Mouse (Mus musculus) frontal cortex, postnatal 10 days (tissue): ENCODE data around the gene Col12a1.
A peak's percentile ranks its signal among the peaks of the same experiment; 100 is the strongest.

Experiments used
- DNase-seq, 2 experiments: peaks; one replicate each; pipeline ENCODE4 v3.0.0; 2022; ENCODE audit warnings: low spot score in 2 of 2, mixed read lengths in 1 of 2

Col12a1 gene

GRCm38 (mm10) chr9:79605722-79606121 lies 112.9 kb downstream of the Col12a1 start:
- no peak for DNase-seq

GRCm38 (mm10) chr9:79604546-79604945 lies 114.1 kb downstream of the Col12a1 start:
- no peak for DNase-seq

DNA sequence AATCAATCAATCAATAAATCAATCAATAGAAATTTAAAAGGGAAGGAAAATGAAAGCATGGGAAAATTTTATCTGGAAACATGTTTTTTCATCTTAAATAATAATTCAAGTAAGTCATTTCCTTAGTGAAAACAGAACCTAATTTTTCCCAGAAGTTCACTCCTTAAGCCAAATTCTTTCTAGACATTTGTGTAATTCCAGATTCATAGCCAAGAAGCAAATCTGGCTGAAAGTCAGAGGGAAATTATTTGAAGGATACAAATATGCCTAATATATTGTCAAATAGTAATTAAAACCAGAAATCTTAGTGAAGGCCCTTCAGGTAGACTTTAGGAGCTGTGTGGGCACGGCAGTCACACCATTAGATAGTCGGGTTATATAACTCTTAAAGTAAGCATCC lies 115.2 kb downstream of the Col12a1 start:
- no peak for DNase-seq

DNA sequence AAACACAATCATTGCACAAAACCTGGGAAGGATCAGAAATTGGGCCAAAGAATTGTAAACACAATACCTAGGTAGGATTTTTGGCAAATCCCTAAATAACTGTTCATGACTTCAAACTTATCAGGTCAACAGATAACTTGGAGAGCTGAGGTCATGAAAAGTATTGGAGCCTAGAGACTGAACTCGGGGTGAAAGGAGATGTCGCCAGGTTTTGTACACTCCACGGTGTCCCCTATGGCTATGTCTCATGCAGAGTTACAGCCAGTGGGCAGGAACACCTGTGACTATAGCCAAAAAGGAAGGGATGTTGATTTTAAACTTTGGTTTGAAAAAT lies 118.4 kb downstream of the Col12a1 start:
- no peak for DNase-seq

DNA sequence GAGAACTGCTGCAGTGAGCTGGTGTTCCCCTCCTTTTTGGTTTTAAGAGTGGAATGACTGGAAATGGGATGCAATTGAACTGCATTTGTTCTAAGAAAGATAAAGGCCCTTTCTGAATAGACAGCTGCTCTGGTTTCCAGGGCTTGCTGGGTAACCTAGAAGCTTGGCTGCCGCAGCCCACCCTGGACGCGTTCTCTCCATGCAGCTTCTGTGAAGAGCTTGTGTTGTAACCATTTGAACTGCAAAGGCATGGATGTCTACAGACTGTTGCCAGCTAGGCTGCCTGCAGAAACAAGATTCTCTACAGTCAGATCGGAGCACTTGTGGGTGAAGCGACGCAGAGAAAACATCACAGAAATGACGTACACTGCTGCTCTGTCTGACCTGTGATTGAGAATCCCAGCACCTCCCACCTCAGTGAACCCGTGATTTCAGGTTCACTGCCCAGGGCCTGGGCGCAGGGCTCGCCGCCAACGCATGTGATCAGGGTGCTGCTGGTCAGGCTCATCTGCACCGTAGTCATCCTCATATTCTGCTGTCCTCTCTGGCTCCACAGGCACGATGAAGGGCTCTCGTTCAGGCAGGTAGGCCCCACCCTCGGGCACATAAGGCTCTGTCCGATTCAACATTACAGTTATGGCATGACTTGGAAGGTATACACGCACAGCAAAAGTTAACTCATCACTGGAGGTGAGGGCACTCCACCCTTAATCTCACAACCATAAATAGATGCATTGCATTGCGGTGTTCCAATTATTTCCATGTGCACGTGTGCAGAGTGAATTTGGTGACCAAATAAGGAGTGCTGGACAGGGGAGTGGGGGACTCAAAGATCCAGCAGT lies 119.0 kb downstream of the Col12a1 start:
- DNase-seq = no peak

DNA sequence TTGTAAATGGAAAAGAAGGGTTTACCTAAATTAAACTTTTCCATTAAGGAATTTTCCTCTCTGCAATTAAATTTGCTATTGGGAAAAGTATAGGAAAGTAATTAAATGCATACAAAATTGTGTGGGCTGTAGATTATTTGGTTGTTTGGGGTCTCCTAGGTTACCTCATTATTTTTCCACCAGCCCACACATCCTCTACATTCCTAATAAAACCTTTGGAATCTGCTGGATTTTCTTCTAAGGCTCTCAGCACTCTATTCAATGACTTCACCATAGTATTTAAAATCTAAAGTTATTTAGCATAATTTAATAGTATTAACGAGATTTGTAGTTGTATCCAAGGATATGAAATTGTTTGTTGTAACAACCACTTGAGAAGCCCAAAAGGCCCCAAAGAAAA lies 120.1 kb downstream of the Col12a1 start:
- DNase-seq = no peak

GRCm38 (mm10) chr9:79586415-79587195 lies 132.0 kb downstream of the Col12a1 start:
- no peak for DNase-seq

- no peak for DNase-seq
Measured at GRCm38 (mm10) chr9:79566838-79567237, 151.8 kb downstream of the Col12a1 start.

GRCm38 (mm10) chr9:79553297-79553696 lies 165.3 kb downstream of the Col12a1 start:
- DNase-seq = peak; percentile 5 to 11
